Mouse (Mus musculus): ENCODE results near the gene Ntn3. TPM values are rescaled to one million over a fixed set of nuclear protein-coding genes. Genes with fewer than 3 reads are reported as not detected.

Ntn3 gene
- total RNA-seq, 1 experiment, result 4.1 TPM

DNA sequence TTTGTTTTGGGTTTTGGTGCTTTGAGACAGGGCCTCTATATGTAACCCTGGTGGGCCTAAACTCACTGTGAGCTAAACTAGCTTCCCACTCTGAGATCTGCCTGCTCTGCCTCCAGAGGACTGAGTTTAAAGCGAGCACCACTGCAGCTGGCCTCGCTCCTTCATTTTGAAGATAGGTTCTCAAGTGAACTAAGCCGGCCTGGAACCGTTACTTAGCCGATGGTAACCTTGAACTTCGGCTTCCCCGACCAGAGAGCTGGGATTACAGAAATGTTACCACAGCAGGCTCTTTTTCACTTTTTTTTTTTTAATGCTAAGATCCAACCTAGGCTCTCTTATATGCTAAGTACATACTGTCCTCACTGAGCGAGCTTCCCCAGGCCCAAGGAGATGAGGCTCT lies 16.1 kb downstream of the Ntn3 start:
- no peak for TF ChIP-seq HCFC1 (IDR thresholded peaks at IDR 0.05; ENCODE audit: borderline replicate concordance, insufficient read depth, low read length)
- TF ChIP-seq MAFK (IDR thresholded peaks at IDR 0.05; ENCODE audit: insufficient read depth, low read depth, low read length), result no peak
- TF ChIP-seq ZNF384 (IDR thresholded peaks at IDR 0.05; ENCODE audit: low read depth, low read length), result no peak
- no peak for TF ChIP-seq ZC3H11A (IDR thresholded peaks at IDR 0.05; ENCODE audit: borderline replicate concordance, low read depth, low read length)
- no peak for TF ChIP-seq CHD2 (IDR thresholded peaks at IDR 0.05; ENCODE audit: low read depth, low read length)
- Histone ChIP-seq H3K9ac (ENCODE audit: insufficient read depth, low read depth, low read length, poor library complexity, severe bottlenecking) (no peak overlapping the region), H3K4me3 (ENCODE audit: insufficient read depth in 1 of 2, low read depth in 1 of 2, low read length in 2 of 2, poor library complexity in 1 of 2, severe bottlenecking in 1 of 2) (no peak overlapping the region), H3K36me3 (ENCODE audit: control insufficient read depth, insufficient read depth, low read length, poor library complexity, severe bottlenecking) (no peaks in the 10 kb centered on the region), H3K27ac (ENCODE audit: insufficient read depth, low read depth, low read length, poor library complexity, severe bottlenecking) (no peak overlapping the region), H3K9me3 (ENCODE audit: control insufficient read depth, insufficient read depth, low read depth, low read length) (no peaks in the 10 kb centered on the region), H3K4me1 (ENCODE audit: control insufficient read depth in 2 of 2, insufficient read depth in 2 of 2, low read length in 2 of 2, poor library complexity in 1 of 2) (peaks cover 4 to 25% of the 10 kb centered on the region in 2 experiments; a peak in 3 of 4 replicates)
- no peak for DNase-seq (ENCODE audit: low read depth, low spot score)
- in situ Hi-C loops (cut with MboI; ENCODE audit: low sequenced_read_pairs in 2 of 2, unreplicated experiment in 2 of 2), result no loop called here

DNA sequence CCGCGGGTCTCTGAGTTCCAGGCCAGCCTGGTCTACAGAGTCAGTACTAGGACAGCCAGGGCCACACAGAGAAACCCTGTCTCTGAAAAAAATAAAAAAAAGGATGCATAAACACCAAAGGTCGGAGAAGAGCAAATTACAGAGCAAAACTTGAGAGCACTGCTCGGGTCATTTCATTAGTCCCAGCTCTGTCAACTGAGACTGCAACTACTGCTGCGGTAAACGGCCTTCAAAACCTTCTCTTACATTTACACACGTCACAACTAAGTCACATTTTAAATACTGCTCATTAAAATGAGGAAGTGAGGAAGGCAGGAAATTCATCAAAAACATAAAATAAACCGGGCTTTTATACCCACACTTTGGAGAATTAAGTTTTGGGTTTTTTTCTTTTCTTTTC lies 16.5 kb downstream of the Ntn3 start:
- Histone ChIP-seq H3K36me3 (ENCODE audit: control insufficient read depth, insufficient read depth, low read length, poor library complexity, severe bottlenecking) (0 out of 2 replicates have a peak, but pooled peaks cover 2% of the 10 kb centered on the region), H3K4me1 (ENCODE audit: control insufficient read depth in 2 of 2, insufficient read depth in 2 of 2, low read length in 2 of 2, poor library complexity in 1 of 2) (peaks cover 4 to 23% of the 10 kb centered on the region in 2 experiments; a peak in 3 of 4 replicates), H3K4me3 (ENCODE audit: insufficient read depth in 1 of 2, low read depth in 1 of 2, low read length in 2 of 2, poor library complexity in 1 of 2, severe bottlenecking in 1 of 2) (no peak overlapping the region), H3K9ac (ENCODE audit: insufficient read depth, low read depth, low read length, poor library complexity, severe bottlenecking) (no peak overlapping the region), H3K9me3 (ENCODE audit: control insufficient read depth, insufficient read depth, low read depth, low read length) (no peaks in the 10 kb centered on the region), H3K27ac (ENCODE audit: insufficient read depth, low read depth, low read length, poor library complexity, severe bottlenecking) (no peak overlapping the region)
- no peak for TF ChIP-seq ZC3H11A (IDR thresholded peaks at IDR 0.05; ENCODE audit: borderline replicate concordance, low read depth, low read length)
- TF ChIP-seq ZNF384 (IDR thresholded peaks at IDR 0.05; ENCODE audit: low read depth, low read length), result no peak
- no peak for TF ChIP-seq CHD2 (IDR thresholded peaks at IDR 0.05; ENCODE audit: low read depth, low read length)
- TF ChIP-seq HCFC1 (IDR thresholded peaks at IDR 0.05; ENCODE audit: borderline replicate concordance, insufficient read depth, low read length), result no peak
- TF ChIP-seq MAFK (IDR thresholded peaks at IDR 0.05; ENCODE audit: insufficient read depth, low read depth, low read length), result no peak
- no peak for DNase-seq (ENCODE audit: low read depth, low spot score)
- in situ Hi-C loops (cut with MboI; ENCODE audit: low sequenced_read_pairs in 2 of 2, unreplicated experiment in 2 of 2), result no loop called here

DNA sequence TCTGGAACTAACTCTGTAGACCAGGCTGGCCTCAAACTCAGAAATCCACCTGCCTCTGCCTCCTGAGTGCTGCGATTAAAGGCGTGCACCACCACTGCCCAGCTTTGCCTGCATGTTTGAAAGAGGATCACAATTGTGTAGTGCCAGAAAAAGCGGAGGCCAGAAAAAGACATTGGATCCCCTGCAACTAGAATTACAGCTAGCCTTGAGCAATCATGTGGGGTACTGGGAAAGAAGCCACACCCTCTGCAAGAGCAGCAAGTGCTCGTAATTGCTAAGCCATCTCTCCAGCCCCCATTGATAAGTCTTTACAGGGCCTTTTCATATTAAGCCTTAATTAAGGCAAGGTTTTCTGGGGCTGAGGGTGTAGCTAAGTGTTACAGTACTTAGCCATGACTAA lies 17.9 kb downstream of the Ntn3 start:
- Histone ChIP-seq H3K4me3 (ENCODE audit: insufficient read depth in 1 of 2, low read depth in 1 of 2, low read length in 2 of 2, poor library complexity in 1 of 2, severe bottlenecking in 1 of 2) (no peak overlapping the region), H3K9me3 (ENCODE audit: control insufficient read depth, insufficient read depth, low read depth, low read length) (no peaks in the 10 kb centered on the region), H3K9ac (ENCODE audit: insufficient read depth, low read depth, low read length, poor library complexity, severe bottlenecking) (no peak overlapping the region), H3K27ac (ENCODE audit: insufficient read depth, low read depth, low read length, poor library complexity, severe bottlenecking) (no peak overlapping the region), H3K36me3 (ENCODE audit: control insufficient read depth, insufficient read depth, low read length, poor library complexity, severe bottlenecking) (0 out of 2 replicates have a peak, but pooled peaks cover 2% of the 10 kb centered on the region), H3K4me1 (ENCODE audit: control insufficient read depth in 2 of 2, insufficient read depth in 2 of 2, low read length in 2 of 2, poor library complexity in 1 of 2) (peaks cover 4 to 10% of the 10 kb centered on the region in 2 experiments; a peak in 3 of 4 replicates)
- no peak for DNase-seq (ENCODE audit: low read depth, low spot score)
- in situ Hi-C loops (cut with MboI; ENCODE audit: low sequenced_read_pairs in 2 of 2, unreplicated experiment in 2 of 2), result no loop called here
- TF ChIP-seq HCFC1 (IDR thresholded peaks at IDR 0.05; ENCODE audit: borderline replicate concordance, insufficient read depth, low read length) (no peak), CHD2 (IDR thresholded peaks at IDR 0.05; ENCODE audit: low read depth, low read length) (no peak), MAFK (IDR thresholded peaks at IDR 0.05; ENCODE audit: insufficient read depth, low read depth, low read length) (no peak), ZNF384 (IDR thresholded peaks at IDR 0.05; ENCODE audit: low read depth, low read length) (no peak), ZC3H11A (IDR thresholded peaks at IDR 0.05; ENCODE audit: borderline replicate concordance, low read depth, low read length) (no peak)

DNA sequence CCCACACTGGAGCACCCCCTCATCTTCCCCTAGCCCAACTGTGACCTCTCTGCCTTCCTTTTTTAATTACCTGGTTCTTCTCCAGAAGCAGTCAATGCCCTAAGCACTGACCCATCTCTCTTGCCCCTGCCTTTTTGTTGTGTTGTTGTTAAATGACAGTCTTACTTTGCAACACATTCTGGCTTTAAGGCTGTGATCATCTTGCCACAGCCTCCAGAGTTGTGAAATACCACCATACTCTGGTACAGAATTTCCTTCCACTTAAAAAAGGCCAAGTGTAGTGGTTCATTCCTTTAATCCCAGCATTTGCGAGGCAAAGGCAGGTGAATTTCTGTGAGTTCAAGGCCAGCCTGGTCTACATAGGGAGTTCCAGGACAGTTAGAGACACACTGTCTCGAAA lies 18.4 kb downstream of the Ntn3 start:
- no peak overlapping the region for H3K27ac ChIP-seq (ENCODE audit: insufficient read depth, low read depth, low read length, poor library complexity, severe bottlenecking)
- no peaks in the 10 kb centered on the region for H3K9me3 ChIP-seq (ENCODE audit: control insufficient read depth, insufficient read depth, low read depth, low read length)
- H3K4me1 ChIP-seq (ENCODE audit: control insufficient read depth in 2 of 2, insufficient read depth in 2 of 2, low read length in 2 of 2, poor library complexity in 1 of 2), result peaks cover 4 to 10% of the 10 kb centered on the region in 2 experiments; a peak in 3 of 4 replicates
- TF ChIP-seq ZC3H11A (IDR thresholded peaks at IDR 0.05; ENCODE audit: borderline replicate concordance, low read depth, low read length), result no peak
- TF ChIP-seq ZNF384 (IDR thresholded peaks at IDR 0.05; ENCODE audit: low read depth, low read length), result no peak
- no peak for TF ChIP-seq HCFC1 (IDR thresholded peaks at IDR 0.05; ENCODE audit: borderline replicate concordance, insufficient read depth, low read length)
- TF ChIP-seq CHD2 (IDR thresholded peaks at IDR 0.05; ENCODE audit: low read depth, low read length), result no peak
- TF ChIP-seq MAFK (IDR thresholded peaks at IDR 0.05; ENCODE audit: insufficient read depth, low read depth, low read length), result no peak
- H3K9ac ChIP-seq (ENCODE audit: insufficient read depth, low read depth, low read length, poor library complexity, severe bottlenecking), result no peak overlapping the region
- no peak for DNase-seq (ENCODE audit: low read depth, low spot score)
- in situ Hi-C loops (cut with MboI; ENCODE audit: low sequenced_read_pairs in 2 of 2, unreplicated experiment in 2 of 2), result no loop called here
- peaks cover 2% of the 10 kb centered on the region; the same call in 1 of the 2 replicates for H3K36me3 ChIP-seq (ENCODE audit: control insufficient read depth, insufficient read depth, low read length, poor library complexity, severe bottlenecking)
- H3K4me3 ChIP-seq (ENCODE audit: insufficient read depth in 1 of 2, low read depth in 1 of 2, low read length in 2 of 2, poor library complexity in 1 of 2, severe bottlenecking in 1 of 2), result no peak overlapping the region
